35 mouse cellular contexts compared by ENCODE assay signal in the genomic region with DNA sequence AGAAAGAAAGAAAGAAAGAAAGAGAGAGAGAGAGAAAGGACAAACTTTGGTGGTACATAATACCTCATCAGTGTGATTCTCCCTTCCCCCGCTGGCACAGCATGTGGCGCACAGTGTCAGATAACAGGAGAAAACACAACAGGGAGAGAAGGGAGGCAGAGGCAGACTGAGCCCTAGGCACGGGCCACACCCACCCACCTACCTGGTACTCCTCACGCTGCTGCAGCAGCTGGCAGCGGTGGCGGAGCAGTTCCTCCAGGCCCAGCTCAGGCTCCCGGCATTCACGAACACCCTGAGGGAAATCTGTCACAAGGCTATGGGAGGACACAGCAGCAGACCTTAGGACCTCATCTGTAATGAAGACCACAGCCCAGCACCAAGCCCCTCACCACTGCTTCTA. TPM values are rescaled to one million over a fixed set of nuclear protein-coding genes. Genes with fewer than 3 reads are reported as not detected.
DNase-seq lines count a peak whose midpoint lies in the region; ATAC-seq and TF ChIP-seq lines count a peak whose summit lies in the region.
"Had no signal": no experiment of that assay in that cellular context is flagged by ENCODE, and none has a peak within 500 bp of the region (broad histone marks: within the 10 kb centered on the region; RNA-seq: fewer than 3 reads in every experiment).

No protein-coding gene starts in this region.

- no peaks in the 10 kb centered on the region for H3K27me3 ChIP-seq in liver, embryonic 16.5 days (ENCODE audit: control insufficient read depth, insufficient read depth, low read depth, low read length)
- H3K27me3 ChIP-seq in liver, postnatal 0 days (ENCODE audit: insufficient read depth, low read length), result no peaks in the 10 kb centered on the region
- H3K27me3 ChIP-seq in CH12.LX (replicated peaks), result no peaks in the 10 kb centered on the region
- H3K27me3 ChIP-seq: intestine, embryonic 15.5 days; limb, embryonic 13.5 days; liver, embryonic 15.5 days; megakaryocyte, embryonic 14.5 days; midbrain, embryonic 13.5 days; neural tube, embryonic 13.5 days had no signal

- H3K36me3 ChIP-seq in liver, embryonic 16.5 days (ENCODE audit: control insufficient read depth, insufficient read depth), result peaks cover 6% of the 10 kb centered on the region
- H3K36me3 ChIP-seq in liver, postnatal 0 days (replicated peaks; ENCODE audit: insufficient read depth, low read length), result peaks cover 12% of the 10 kb centered on the region
- H3K36me3 ChIP-seq in CH12.LX (replicated peaks in 1 of 2; ENCODE audit: control insufficient read depth in 1 of 2, insufficient read depth in 1 of 2, low read length in 1 of 2), result peaks cover 33 to 64% of the 10 kb centered on the region in 2 experiments

- no peak for TF ChIP-seq RAD21 in CH12.LX (IDR thresholded peaks at IDR 0.05; ENCODE audit: low read depth, low read length)

- in situ Hi-C loops in CH12.LX (cut with MboI; ENCODE audit: low pct_ligation_motif_present, low pct_unique_long_range_greater_than_20kb, low sequenced_read_pairs), result no loop called here

- H3K4me3 ChIP-seq in liver, embryonic 16.5 days (ENCODE audit: low read depth, low read length), result no peak overlapping the region
- no peak overlapping the region for H3K4me3 ChIP-seq in liver, postnatal 0 days (ENCODE audit: low read depth, low read length)
- no peak overlapping the region for H3K4me3 ChIP-seq in CH12.LX (replicated peaks in 1 of 3; ENCODE audit: low read depth in 2 of 3, low read length in 2 of 3, poor library complexity in 1 of 3)
- H3K4me3 ChIP-seq: forebrain, embryonic 10.5 days; intestine, embryonic 15.5 days; limb, embryonic 13.5 days; liver, embryonic 15.5 days; megakaryocyte, embryonic 14.5 days; midbrain, embryonic 13.5 days; neural tube, embryonic 13.5 days had no signal

- H3K4me1 ChIP-seq in liver, embryonic 16.5 days (ENCODE audit: control insufficient read depth, low read depth, low read length), result peaks cover 15% of the 10 kb centered on the region
- peaks cover 5% of the 10 kb centered on the region; the same call in 1 of the 2 replicates for H3K4me1 ChIP-seq in liver, postnatal 0 days (ENCODE audit: insufficient read depth)
- peaks cover 19 to 43% of the 10 kb centered on the region in 2 experiments for H3K4me1 ChIP-seq in CH12.LX (ENCODE audit: control insufficient read depth in 1 of 2, insufficient read depth in 2 of 2)

- no peak for TF ChIP-seq EP300 in liver, postnatal 0 days (IDR thresholded peaks at IDR 0.05; ENCODE audit: low read depth)
- no peak for TF ChIP-seq EP300 in CH12.LX (IDR thresholded peaks at IDR 0.05; ENCODE audit: low read length)

- no peak for TF ChIP-seq POLR2A in CH12.LX (IDR thresholded peaks at IDR 0.05; ENCODE audit: low read depth, low read length)

- dilution Hi-C loops in CH12.LX (cut with MboI; ENCODE audit: extremely low pct_ligation_motif_present, extremely low pct_unique_long_range_greater_than_20kb, low sequenced_read_pairs), result no loop called here

- H3K4me2 ChIP-seq in liver, embryonic 16.5 days (ENCODE audit: low read depth, low read length), result no peak overlapping the region
- H3K4me2 ChIP-seq in liver, postnatal 0 days (ENCODE audit: low read depth, low read length), result no peak overlapping the region
- H3K4me2 ChIP-seq in CH12.LX (ENCODE audit: insufficient read depth, low read depth, poor library complexity, severe bottlenecking), result no peak overlapping the region; the same call in 1 of the 2 replicates
- H3K4me2 ChIP-seq: intestine, embryonic 15.5 days; limb, embryonic 13.5 days; liver, embryonic 15.5 days; midbrain, embryonic 13.5 days; neural tube, embryonic 13.5 days had no signal

- H3K79me2 ChIP-seq in CH12.LX (replicated peaks; ENCODE audit: control insufficient read depth, extremely low read depth, insufficient read depth, poor library complexity, severe bottlenecking), result peaks cover 2% of the 10 kb centered on the region

- H3K9ac ChIP-seq in liver, embryonic 16.5 days (ENCODE audit: low read depth, low read length), result 0 out of 2 replicates have a peak overlapping the region, but pooled peaks have one; percentile 1
- H3K9ac ChIP-seq in liver, postnatal 0 days (replicated peaks), result no peak overlapping the region
- H3K9ac ChIP-seq in CH12.LX (ENCODE audit: insufficient read depth, low read depth), result no peak overlapping the region
- H3K9ac ChIP-seq: forebrain, postnatal 0 days; intestine, embryonic 15.5 days; limb, embryonic 13.5 days; liver, embryonic 15.5 days; neural tube, embryonic 13.5 days had no signal

- DNase-seq in liver, postnatal 0 days, result no peak
- no peak for DNase-seq in CH12.LX (ENCODE audit: extremely low read depth)
- peak; percentile 55 for DNase-seq in brain, adult 2 months (ENCODE audit: low read depth, low spot score)
- DNase-seq in kidney, postnatal 36 days, result no peak
- DNase-seq: adrenal gland, adult 2 months; adrenal gland, postnatal 36 days; B cell, adult 2 months; cerebellum, adult 8-10 months; cerebellum, postnatal 36 days; forebrain, postnatal 0 days; heart, postnatal 14 days; kidney, adult 2 months; kidney, postnatal 4 days; lung, postnatal 36 days; right cerebral cortex, postnatal 25 days had no signal

- whole genome bisulfite sequencing in liver, embryonic 16.5 days (ENCODE audit: insufficient replicate concordance), result 58% methylated on average over 8 of the region's 8 CpGs
- 72% methylated on average over 8 of the region's 8 CpGs for WGBS in liver, postnatal 0 days (ENCODE audit: insufficient replicate concordance)

- no peak for ATAC-seq in liver, embryonic 16.5 days (ENCODE audit: low read depth)
- ATAC-seq in liver, postnatal 0 days, result no peak
- ATAC-seq in megakaryocyte-erythroid progenitor cell, adult 5-6 weeks (replicated peaks; ENCODE audit: low FRiP score, low TSS enrichment, poor library complexity, severe bottlenecking), result peak; percentile 59
- ATAC-seq: forebrain, postnatal 0 days; hindbrain, embryonic 16.5 days; intestine, embryonic 15.5 days; midbrain, embryonic 13.5 days had no signal

- TF ChIP-seq CTCF in liver, postnatal 0 days (IDR thresholded peaks at IDR 0.05; ENCODE audit: low read depth), result no peak
- no peak for TF ChIP-seq CTCF in CH12.LX (conservative IDR thresholded peaks at IDR 0.05 in 1 of 2, IDR thresholded peaks at IDR 0.05 in 1 of 2; ENCODE audit: low read depth in 2 of 2, low read length in 2 of 2)

- H3K27ac ChIP-seq in liver, embryonic 16.5 days (ENCODE audit: low read length), result no peak overlapping the region
- H3K27ac ChIP-seq in liver, postnatal 0 days (ENCODE audit: low read depth), result no peak overlapping the region
- H3K27ac ChIP-seq in CH12.LX (ENCODE audit: insufficient read depth, low read depth), result peak overlapping the region; percentile 10
- H3K27ac ChIP-seq: forebrain, embryonic 10.5 days; intestine, embryonic 15.5 days; limb, embryonic 13.5 days; liver, embryonic 15.5 days; midbrain, embryonic 13.5 days; neural tube, embryonic 13.5 days; stomach, postnatal 0 days had no signal

- no peaks in the 10 kb centered on the region for H3K9me3 ChIP-seq in liver, embryonic 16.5 days (replicated peaks; ENCODE audit: control insufficient read depth, low read length)
- no peaks in the 10 kb centered on the region for H3K9me3 ChIP-seq in liver, postnatal 0 days (ENCODE audit: low read length)
- H3K9me3 ChIP-seq in CH12.LX (replicated peaks; ENCODE audit: low read length), result no peaks in the 10 kb centered on the region
- H3K9me3 ChIP-seq: forebrain, embryonic 10.5 days; intestine, embryonic 15.5 days; limb, embryonic 13.5 days; liver, embryonic 15.5 days; megakaryocyte, embryonic 14.5 days; midbrain, embryonic 13.5 days; neural tube, embryonic 13.5 days had no signal

RNA-seq across cellular contexts. Expression of a gene that starts 4.4 kb away (rescaled TPM):
- 2.4 and 3.4 TPM in 2 replicates for polyA plus RNA-seq in liver, embryonic 16.5 days (2015; fragmentation: Nextera tagmentation; extraction: Ambion mirVana)
- 3.8 and 4.5 TPM in 2 replicates for polyA plus RNA-seq in liver, postnatal 0 days (2015; fragmentation: Nextera tagmentation; extraction: Ambion mirVana)
- 85.6 and 91.2 TPM in 2 replicates for total RNA-seq in CH12.LX (2012; rRNA removed)
- total RNA-seq in CH12.LX (2014; rRNA removed), result 53.0 and 59.2 TPM in 2 replicates
- polyA plus RNA-seq in CH12.LX (2012; ENCODE audit: insufficient read length, low read depth), result 108 and 118 TPM in 2 replicates
- total RNA-seq in megakaryocyte-erythroid progenitor cell, adult 5-6 weeks (2014; fragmentation: Nextera tagmentation), result 81.4 and 118 TPM in 2 replicates
- 82.5 and 90.9 TPM in 2 replicates for total RNA-seq in megakaryocyte-erythroid progenitor cell, adult 5-6 weeks (2017)

RNA-seq across cellular contexts. Expression of a gene that starts 21.7 kb away (rescaled TPM):
- 46.8 and 49.1 TPM in 2 replicates for polyA plus RNA-seq in liver, embryonic 16.5 days (2015; fragmentation: Nextera tagmentation; extraction: Ambion mirVana)
- 27.6 and 33.1 TPM in 2 replicates for polyA plus RNA-seq in liver, postnatal 0 days (2015; fragmentation: Nextera tagmentation; extraction: Ambion mirVana)
- 131 and 136 TPM in 2 replicates for total RNA-seq in CH12.LX (2012; rRNA removed)
- 92.3 and 98.8 TPM in 2 replicates for total RNA-seq in CH12.LX (2014; rRNA removed)
- 82.7 and 90.6 TPM in 2 replicates for polyA plus RNA-seq in CH12.LX (2012; ENCODE audit: insufficient read length, low read depth)
- 69.0 and 77.0 TPM in 2 replicates for total RNA-seq in megakaryocyte-erythroid progenitor cell, adult 5-6 weeks (2014; fragmentation: Nextera tagmentation)
- 44.9 and 47.4 TPM in 2 replicates for total RNA-seq in megakaryocyte-erythroid progenitor cell, adult 5-6 weeks (2017)

RNA-seq across cellular contexts. Expression of a gene that starts 27.2 kb away (rescaled TPM):
- polyA plus RNA-seq in liver, embryonic 16.5 days (2015; fragmentation: Nextera tagmentation; extraction: Ambion mirVana), result 0.14 TPM in 1 of 2 replicates, not detected in the other
- not detected in 2 replicates for polyA plus RNA-seq in liver, postnatal 0 days (2015; fragmentation: Nextera tagmentation; extraction: Ambion mirVana)
- total RNA-seq in CH12.LX (2012; rRNA removed) (0.21 and 0.25 TPM in 2 replicates), CH12.LX (2014; rRNA removed) (not detected in 2 replicates)
- not detected in 2 replicates for polyA plus RNA-seq in CH12.LX (2012; ENCODE audit: insufficient read length, low read depth)
- total RNA-seq in megakaryocyte-erythroid progenitor cell, adult 5-6 weeks (2014; fragmentation: Nextera tagmentation), result not detected in 2 replicates
- total RNA-seq in megakaryocyte-erythroid progenitor cell, adult 5-6 weeks (2017), result not detected in 2 replicates
- polyA plus RNA-seq: activated CD4-positive, CD25-positive, alpha-beta regulatory T cell, adult 4 months had no signal

RNA-seq across cellular contexts. Expression of a gene that starts 32.0 kb away (rescaled TPM):
- 38.2 and 39.0 TPM in 2 replicates for polyA plus RNA-seq in liver, embryonic 16.5 days (2015; fragmentation: Nextera tagmentation; extraction: Ambion mirVana)
- polyA plus RNA-seq in liver, postnatal 0 days (2015; fragmentation: Nextera tagmentation; extraction: Ambion mirVana), result 31.8 and 35.4 TPM in 2 replicates
- 5.9 and 7.2 TPM in 2 replicates for total RNA-seq in CH12.LX (2012; rRNA removed)
- 4.3 TPM in 2 replicates for total RNA-seq in CH12.LX (2014; rRNA removed)
- 9.1 and 10.6 TPM in 2 replicates for polyA plus RNA-seq in CH12.LX (2012; ENCODE audit: insufficient read length, low read depth)
- 17.6 and 19.4 TPM in 2 replicates for total RNA-seq in megakaryocyte-erythroid progenitor cell, adult 5-6 weeks (2014; fragmentation: Nextera tagmentation)
- 7.7 and 15.6 TPM in 2 replicates for total RNA-seq in megakaryocyte-erythroid progenitor cell, adult 5-6 weeks (2017)

RNA-seq across cellular contexts. Expression of a gene that starts 59.3 kb away (rescaled TPM):
- polyA plus RNA-seq in liver, embryonic 16.5 days (2015; fragmentation: Nextera tagmentation; extraction: Ambion mirVana), result 0.02 TPM in 1 of 2 replicates, not detected in the other
- not detected in 2 replicates for polyA plus RNA-seq in liver, postnatal 0 days (2015; fragmentation: Nextera tagmentation; extraction: Ambion mirVana)
- total RNA-seq in CH12.LX (2012; rRNA removed) (not detected in 2 replicates), CH12.LX (2014; rRNA removed) (not detected in 2 replicates)
- polyA plus RNA-seq in CH12.LX (2012; ENCODE audit: insufficient read length, low read depth), result not detected in 2 replicates
- total RNA-seq in megakaryocyte-erythroid progenitor cell, adult 5-6 weeks (2014; fragmentation: Nextera tagmentation), result not detected in 2 replicates
- total RNA-seq in megakaryocyte-erythroid progenitor cell, adult 5-6 weeks (2017), result 0.46 TPM in 1 of 2 replicates, not detected in the other
- total RNA-seq: adrenal gland, adult 2 months; adrenal gland, postnatal 36 days; gastrocnemius, adult 8-10 months; gastrocnemius, postnatal 4 days; heart, postnatal 14 days had no signal
- polyA plus RNA-seq: activated CD4-positive, CD25-positive, alpha-beta regulatory T cell, adult 4 months; adrenal gland, adult 2 months; embryonic facial prominence, embryonic 11.5 days; heart, embryonic 14.5 days; hindbrain, embryonic 11.5 days; kidney, embryonic 16.5 days; limb, embryonic 13.5 days; liver, embryonic 15.5 days; lung, embryonic 16.5 days; thymus, postnatal 0 days had no signal

Comparison
In these comparisons a context has a peak if more than half of its experiments do, and no peak if none do; other contexts are left out.
1. RNA of a gene that starts 4.4 kb away (polyA plus RNA-seq): 108 to 118 TPM in CH12.LX; 3.8 to 4.5 TPM in liver, postnatal 0 days and 2.4 to 3.4 TPM in liver, embryonic 16.5 days; every median in the first group is over 10 times any median in the second.